Mouse (Mus musculus) liver, embryonic 11.5 days (tissue): ENCODE results near the gene Ciao1. TPM values are rescaled to one million over a fixed set of nuclear protein-coding genes. Genes with fewer than 3 reads are reported as not detected.

Experiments
- ATAC-seq: fragments of 200-750 bp; cut with Nextera tagmentation; replicated peaks from 2 replicates; pipeline ENCODE4 v1.8.0; 2017; ENCODE audit warnings: moderate number of reproducible peaks, mild to moderate bottlenecking, moderate TSS enrichment, moderate library complexity; ENCODE audit not compliant: low FRiP score
- DNase-seq: peaks from one replicate; pipeline ENCODE4 v3.0.0-alpha.2; 2017; ENCODE audit warnings: low spot score
- H3K27ac ChIP-seq: fragments of 300-500 bp; sonication (generic); 2 replicates; pipeline ENCODE4 v1.5.1; 2014; ENCODE audit warnings: mild to moderate bottlenecking, low read depth, low read length, control low read depth
- H3K27me3 ChIP-seq: fragments of 300-500 bp; sonication (generic); replicated peaks from 2 replicates; pipeline ENCODE4 v1.6.1; 2014; ENCODE audit warnings: low read length, mixed read lengths; ENCODE audit not compliant: control insufficient read depth, insufficient read depth
- H3K36me3 ChIP-seq: fragments of 300-500 bp; sonication (generic); 2 replicates; pipeline ENCODE4 v1.6.1; 2014; ENCODE audit warnings: mild to moderate bottlenecking, low read length, moderate library complexity, mixed read lengths; ENCODE audit not compliant: control insufficient read depth, insufficient read depth
- H3K4me1 ChIP-seq: fragments of 300-500 bp; sonication (generic); replicated peaks from 2 replicates; pipeline ENCODE4 v1.6.1; 2014; ENCODE audit warnings: low read length, mixed read lengths; ENCODE audit not compliant: control insufficient read depth, insufficient read depth
- H3K4me2 ChIP-seq: fragments of 300-500 bp; sonication (generic); 2 replicates; pipeline ENCODE4 v1.6.1; 2014; ENCODE audit warnings: mild to moderate bottlenecking, control low read depth, moderate library complexity
- H3K4me3 ChIP-seq: fragments of 300-500 bp; sonication (generic); 2 replicates; pipeline ENCODE4 v1.5.1; 2014; ENCODE audit warnings: low read depth, low read length, control low read depth
- H3K9ac ChIP-seq: fragments of 300-500 bp; sonication (generic); 2 replicates; pipeline ENCODE4 v1.6.1; 2014; ENCODE audit warnings: low read depth, low read length, control low read depth
- H3K9me3 ChIP-seq: fragments of 300-500 bp; sonication (generic); 2 replicates; pipeline ENCODE4 v1.6.1; 2016; ENCODE audit warnings: low read length, inconsistent platforms, mixed read lengths; ENCODE audit not compliant: control insufficient read depth
- WGBS: fragments of 180-500 bp; shearing (Covaris S2); extraction: QIAGEN DNeasy Blood & Tissue Kit; methylation state at CpG from one replicate; pipeline ENCODE4 v1.1.7; 2014; 5-methylcytosine and 5-hydroxymethylcytosine counted together
- polyA plus RNA-seq: library from polyadenylated mRNA; unstranded; fragments of >200 nt; fragmentation: Nextera tagmentation; extraction: Ambion mirVana; gene quantifications from 2 replicates; pipeline ENCODE4 v1.2.1, GENCODE M21; 2014

Ciao1 gene
- polyA plus RNA-seq, 1 experiment from 2014 or later, result 72.1 TPM

- Histone ChIP-seq H3K4me2 (peak overlapping the region; percentile 91), H3K4me3 (peak overlapping the region; percentile 96), H3K9me3 (no peaks in the 10 kb centered on the region), H3K27me3 (no peaks in the 10 kb centered on the region), H3K27ac (peak overlapping the region; percentile 96), H3K4me1 (peaks cover 12% of the 10 kb centered on the region), H3K36me3 (no peaks in the 10 kb centered on the region), H3K9ac (peak overlapping the region; percentile 96)
- no peak for DNase-seq
- WGBS, result 11% methylated on average over 8 of the region's 8 CpGs
- ATAC-seq, result no peak
Observed at GRCm38 (mm10) chr2:127271042-127271515, 23.5 kb upstream of the Ciao1 start.

- H3K27ac ChIP-seq, result peak overlapping the region; percentile 96
- peak overlapping the region; percentile 96 for H3K9ac ChIP-seq
- peak; percentile 85 for DNase-seq
- peak overlapping the region; percentile 96 for H3K4me3 ChIP-seq
- WGBS, result under 1% methylated on average over 70 of the region's 75 CpGs
- no peaks in the 10 kb centered on the region for H3K9me3 ChIP-seq
- H3K4me1 ChIP-seq, result peaks cover 12% of the 10 kb centered on the region
- peak overlapping the region; percentile 91 for H3K4me2 ChIP-seq
- no peaks in the 10 kb centered on the region for H3K27me3 ChIP-seq
- no peaks in the 10 kb centered on the region for H3K36me3 ChIP-seq
- peak; percentile 89 for ATAC-seq
Observed at GRCm38 (mm10) chr2:127270300-127271041, 22.9 kb upstream of the Ciao1 start.

- ATAC-seq (peak; percentile 98), DNase-seq (peak; percentile 94)
- H3K4me3 ChIP-seq, result peak within 1 kb of the TSS; percentile 96
- H3K4me2 ChIP-seq, result peak within 1 kb of the TSS; percentile 91
- no peaks in the 10 kb centered on the region for H3K27me3 ChIP-seq
- no peaks in the 10 kb centered on the region for H3K36me3 ChIP-seq
- peaks cover 7% of the 10 kb centered on the region for H3K4me1 ChIP-seq
- 1% methylated on average over 48 of the region's 49 CpGs for WGBS
- H3K27ac ChIP-seq, result peak within 1 kb of the TSS; percentile 96
- H3K9ac ChIP-seq, result peak within 1 kb of the TSS; percentile 96
- H3K9me3 ChIP-seq, result no peaks in the 10 kb centered on the region
Observed at GRCm38 (mm10) chr2:127269491-127270299, 22.1 kb upstream of the Ciao1 start, which contains the start of gene Stard7. Stard7 (plus strand) TSS chr2:127270218.

GRCm38 (mm10) chr2:127267854-127268253 lies 20.2 kb upstream of the Ciao1 start:
- H3K9me3 ChIP-seq, result no peaks in the 10 kb centered on the region
- no peak for DNase-seq
- ATAC-seq, result no peak

GRCm38 (mm10) chr2:127262480-127262879 lies 14.9 kb upstream of the Ciao1 start:
- no peaks in the 10 kb centered on the region for H3K27me3 ChIP-seq
- no peak overlapping the region for H3K9ac ChIP-seq
- ATAC-seq (no peak), DNase-seq (no peak)
- H3K36me3 ChIP-seq, result peaks cover 5% of the 10 kb centered on the region
- H3K4me2 ChIP-seq, result no peak overlapping the region
- no peak overlapping the region for H3K4me3 ChIP-seq
- H3K9me3 ChIP-seq, result no peaks in the 10 kb centered on the region
- H3K4me1 ChIP-seq, result no peaks in the 10 kb centered on the region
- no peak overlapping the region for H3K27ac ChIP-seq

More at GRCm38 (mm10) chr2:127267854-127268253, 20.2 kb upstream of the Ciao1 start:
- no peaks in the 10 kb centered on the region for H3K27me3 ChIP-seq
- no peak overlapping the region for H3K4me3 ChIP-seq
- 70% methylated on average over 4 of the region's 4 CpGs for WGBS
- no peak overlapping the region for H3K27ac ChIP-seq
- H3K9ac ChIP-seq, result 0 out of 2 replicates have a peak overlapping the region, but pooled peaks have one; percentile 9
- peaks cover 3% of the 10 kb centered on the region for H3K4me1 ChIP-seq
- no peaks in the 10 kb centered on the region for H3K36me3 ChIP-seq
- no peak overlapping the region for H3K4me2 ChIP-seq

- Histone ChIP-seq H3K36me3 (peaks cover 16% of the 10 kb centered on the region), H3K4me1 (no peaks in the 10 kb centered on the region), H3K9me3 (no peaks in the 10 kb centered on the region), H3K27ac (no peak overlapping the region), H3K4me2 (no peak overlapping the region), H3K9ac (no peak overlapping the region), H3K4me3 (no peak overlapping the region), H3K27me3 (no peaks in the 10 kb centered on the region)
- ATAC-seq, result no peak
- 87% methylated on average over 5 of the region's 5 CpGs for WGBS
- no peak for DNase-seq
Observed at GRCm38 (mm10) chr2:127259340-127259739, 11.7 kb upstream of the Ciao1 start.

GRCm38 (mm10) chr2:127255294-127255693 lies 7.7 kb upstream of the Ciao1 start:
- WGBS, result 87% methylated on average over 6 of the region's 6 CpGs

GRCm38 (mm10) chr2:127254604-127255134 lies 7.1 kb upstream of the Ciao1 start:
- Histone ChIP-seq H3K9ac (no peak overlapping the region), H3K4me2 (no peak overlapping the region), H3K27me3 (no peaks in the 10 kb centered on the region), H3K27ac (no peak overlapping the region), H3K36me3 (peaks cover 16% of the 10 kb centered on the region), H3K4me3 (no peak overlapping the region), H3K4me1 (peaks cover 2% of the 10 kb centered on the region), H3K9me3 (no peaks in the 10 kb centered on the region)
- ATAC-seq, result no peak
- no peak for DNase-seq
- WGBS, result 79% methylated on average over 3 of the region's 3 CpGs

More at GRCm38 (mm10) chr2:127255294-127255693, 7.7 kb upstream of the Ciao1 start:
- DNase-seq (no peak), ATAC-seq (no peak)
- Histone ChIP-seq H3K27me3 (no peaks in the 10 kb centered on the region), H3K36me3 (peaks cover 16% of the 10 kb centered on the region), H3K9me3 (no peaks in the 10 kb centered on the region), H3K4me3 (no peak overlapping the region), H3K9ac (no peak overlapping the region), H3K4me1 (peaks cover 2% of the 10 kb centered on the region), H3K27ac (no peak overlapping the region), H3K4me2 (no peak overlapping the region)
